Mouse (Mus musculus) spleen, adult 2 months (tissue): ENCODE results near the gene Nup188.

Experiments
- CTCF ChIP-seq: fragments of 200-500 bp; IDR thresholded peaks from 2 replicates; pipeline ENCODE4 v1.5.1; 2011; ENCODE audit warnings: mild to moderate bottlenecking, inconsistent platforms; ENCODE audit not compliant: insufficient read depth, insufficient read length, insufficient replicate concordance; ENCODE audit errors: extremely low read depth
- POLR2A ChIP-seq: fragments of 200-500 bp; IDR thresholded peaks from 2 replicates; pipeline ENCODE4 v1.6.1; 2011; ENCODE audit warnings: low read depth, low read length, inconsistent platforms

- TF ChIP-seq CTCF (no peak), POLR2A (no peak)
Observed at GRCm38 (mm10) chr2:30256616-30257350, 29.4 kb upstream of the Nup188 start.
